Mouse (Mus musculus) thymus, adult 2 months (tissue): Measurements from ENCODE around the gene Trp53rka. TPM values are rescaled to one million over a fixed set of nuclear protein-coding genes. Genes with fewer than 3 reads are reported as not detected.

Experiments used
- DNase-seq: peaks from one replicate; pipeline ENCODE4 v3.0.0; 2021
- H3K27ac ChIP-seq: fragments of 200-500 bp; 2 replicates; pipeline ENCODE4 v1.5.1; 2012; ENCODE audit warnings: low read length, control low read depth; ENCODE audit not compliant: control insufficient read depth, insufficient read depth
- H3K27me3 ChIP-seq: fragments of 200-500 bp; 2 replicates; pipeline ENCODE4 v1.6.1; 2012; ENCODE audit warnings: mild to moderate bottlenecking, low read length, moderate library complexity, mixed read lengths; ENCODE audit not compliant: control insufficient read depth, insufficient read depth
- H3K36me3 ChIP-seq: fragments of 200-500 bp; 2 replicates; pipeline ENCODE4 v1.6.1; 2012; ENCODE audit warnings: mild to moderate bottlenecking, low read length, moderate library complexity; ENCODE audit not compliant: control insufficient read depth, insufficient read depth
- H3K4me1 ChIP-seq: fragments of 200-500 bp; replicated peaks from 2 replicates; pipeline ENCODE4 v1.6.1; 2012; ENCODE audit warnings: low read length; ENCODE audit not compliant: control insufficient read depth, insufficient read depth
- H3K4me3 ChIP-seq: fragments of 200-500 bp; 2 replicates; pipeline ENCODE4 v1.5.1; 2012; ENCODE audit warnings: mild to moderate bottlenecking, low read length, control low read depth, moderate library complexity; ENCODE audit not compliant: control insufficient read depth, insufficient read depth
- CTCF ChIP-seq: fragments of 200-500 bp; IDR thresholded peaks from 2 replicates; pipeline ENCODE4 v1.5.1; 2012; ENCODE audit warnings: mild to moderate bottlenecking, control low read depth, low read length, moderate library complexity, borderline replicate concordance; ENCODE audit not compliant: control insufficient read depth, poor library complexity, insufficient read depth; ENCODE audit errors: extremely low read depth
- POLR2A ChIP-seq: fragments of 200-500 bp; IDR thresholded peaks from 2 replicates; pipeline ENCODE4 v1.6.1; 2012; ENCODE audit warnings: mild to moderate bottlenecking, low read length, control low read depth, moderate library complexity; ENCODE audit not compliant: control insufficient read depth, poor library complexity, insufficient read depth; ENCODE audit errors: extremely low read depth
- WGBS: fragments of 180-500 bp; shearing (Covaris S2); methylation state at CpG from one replicate; pipeline ENCODE4 v1.1.7; 2018; 5-methylcytosine and 5-hydroxymethylcytosine counted together
- polyA plus RNA-seq: library from polyadenylated mRNA; depleted of rRNA; stranded (reverse); fragments of >200 nt; gene quantifications from 2 replicates; pipeline ENCODE4 v1.2.3, GENCODE M21; 2012

The Trp53rka gene
- polyA plus RNA-seq, 1 experiment = 32.2 TPM

- DNase-seq = no peak
- Histone ChIP-seq H3K27ac (no peak within 1 kb of the TSS), H3K4me1 (no peaks in the 10 kb centered on the region), H3K36me3 (no peaks in the 10 kb centered on the region), H3K4me3 (no peak within 1 kb of the TSS), H3K27me3 (peaks cover 2% of the 10 kb centered on the region; the same call in 1 of the 2 replicates)
- TF ChIP-seq POLR2A (no peak), CTCF (no peak)
- 5% methylated on average over 35 of the region's 35 CpGs for WGBS
Measured at GRCm38 (mm10) chr2:165473003-165473402, 20.1 kb downstream of the Trp53rka start, which contains the start of gene Slc13a3. TSS of gene Slc13a3 (minus strand) at chr2:165473230.

GRCm38 (mm10) chr2:165471943-165472342 is 21.2 kb downstream of the Trp53rka start:
- Histone ChIP-seq H3K4me1 (no peaks in the 10 kb centered on the region), H3K27ac (no peak overlapping the region), H3K36me3 (no peaks in the 10 kb centered on the region), H3K4me3 (no peak overlapping the region), H3K27me3 (peaks cover 2% of the 10 kb centered on the region; the same call in 1 of the 2 replicates)
- no peak for DNase-seq
- 93% methylated on average over 11 of the region's 11 CpGs for WGBS
- TF ChIP-seq CTCF (no peak), POLR2A (no peak)

- no peak overlapping the region for H3K4me3 ChIP-seq
- no peaks in the 10 kb centered on the region for H3K4me1 ChIP-seq
- DNase-seq = peak; percentile 37
- TF ChIP-seq POLR2A = no peak
- TF ChIP-seq CTCF = 0 out of 2 replicates have a peak, but pooled peaks have one; percentile 26
- peaks cover 2% of the 10 kb centered on the region; the same call in 1 of the 2 replicates for H3K27me3 ChIP-seq
- no peaks in the 10 kb centered on the region for H3K36me3 ChIP-seq
- 14% methylated on average over 5 of the region's 5 CpGs for WGBS
- no peak overlapping the region for H3K27ac ChIP-seq
Measured at GRCm38 (mm10) chr2:165470167-165470566, 23.0 kb downstream of the Trp53rka start.

DNA sequence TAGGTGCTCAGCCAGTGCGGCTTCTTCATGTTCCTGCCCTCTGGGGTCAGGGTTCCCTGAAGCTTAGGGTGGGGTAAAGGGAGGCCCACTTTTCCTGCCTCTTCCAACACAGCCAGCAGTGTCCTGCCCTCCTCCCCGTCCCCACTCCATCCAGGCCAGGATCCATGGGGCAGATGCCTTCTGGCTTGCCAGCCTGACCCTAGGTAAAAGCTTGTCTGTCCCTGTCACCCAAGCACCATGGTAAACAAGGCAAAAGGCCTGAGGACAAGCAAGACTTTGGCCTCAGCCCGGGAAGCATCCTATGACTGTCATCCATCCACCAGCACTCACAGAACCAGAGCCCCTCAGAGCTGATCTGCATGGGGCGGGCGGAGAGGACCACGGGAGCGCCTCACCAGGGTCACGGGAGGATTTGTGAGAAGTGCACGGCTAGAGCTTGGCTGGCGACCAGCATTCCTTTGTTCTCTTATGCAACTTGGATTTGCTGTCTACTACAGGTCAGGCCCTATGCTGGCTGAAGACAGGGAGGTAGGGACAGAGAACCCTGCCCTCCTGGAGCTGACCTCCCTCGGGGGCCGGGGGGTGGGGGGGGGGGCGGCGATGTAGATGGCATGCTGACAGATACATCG is 25.2 kb downstream of the Trp53rka start:
- 79% methylated on average over 15 of the region's 15 CpGs for WGBS
- no peak for DNase-seq

DNA sequence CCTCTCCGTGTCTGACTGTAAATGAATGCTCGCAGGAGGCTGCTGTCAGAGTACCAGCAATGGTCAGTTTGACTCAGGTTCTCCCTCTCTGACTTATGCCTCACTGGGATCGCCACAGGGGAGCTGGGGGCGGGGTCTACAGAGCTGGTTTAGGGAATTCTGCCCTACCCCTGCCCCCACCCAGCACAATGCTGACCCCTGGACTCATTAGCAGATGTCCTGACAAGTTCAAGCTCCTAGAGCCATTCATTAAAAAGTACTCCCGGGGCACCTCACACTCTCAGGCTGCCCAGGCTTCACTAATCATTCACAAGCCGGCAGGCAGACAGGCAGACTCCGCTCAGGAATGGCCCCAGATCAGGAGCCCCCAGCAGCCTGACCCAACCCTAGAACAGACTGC is 33.5 kb downstream of the Trp53rka start:
- DNase-seq = no peak
- H3K27ac ChIP-seq = no peak overlapping the region
- 59% methylated on average over 7 of the region's 7 CpGs for WGBS
- H3K27me3 ChIP-seq = no peaks in the 10 kb centered on the region
- TF ChIP-seq CTCF (no peak), POLR2A (no peak)
- H3K4me1 ChIP-seq = peaks cover 14% of the 10 kb centered on the region
- H3K4me3 ChIP-seq = no peak overlapping the region
- H3K36me3 ChIP-seq = no peaks in the 10 kb centered on the region

More for the DNA sequence above, 25.2 kb downstream of the Trp53rka start:
- Histone ChIP-seq H3K36me3 (no peaks in the 10 kb centered on the region), H3K4me3 (no peak overlapping the region), H3K27ac (no peak overlapping the region), H3K27me3 (peaks cover 2% of the 10 kb centered on the region; the same call in 1 of the 2 replicates), H3K4me1 (no peaks in the 10 kb centered on the region)
- TF ChIP-seq POLR2A (no peak), CTCF (no peak)

DNA sequence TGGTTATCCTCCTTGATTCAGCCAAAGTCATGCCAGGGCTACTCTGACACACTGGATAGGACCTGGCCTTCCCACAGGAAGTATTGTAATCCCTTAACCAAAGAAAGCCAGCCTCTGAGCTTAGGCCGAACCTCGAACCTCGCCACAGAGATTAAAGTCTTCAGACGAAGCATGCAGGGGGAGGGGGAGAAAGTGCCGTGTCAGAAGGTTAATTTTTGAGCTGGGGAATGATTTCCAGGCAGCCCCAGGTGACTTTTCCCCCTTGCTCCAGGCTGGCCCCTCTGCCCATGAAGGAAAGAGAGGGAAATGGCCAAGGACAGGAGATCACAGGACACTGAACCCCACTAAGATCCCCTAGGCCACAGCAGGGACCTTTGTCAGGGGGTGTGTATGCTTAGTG is 34.9 kb downstream of the Trp53rka start:
- H3K36me3 ChIP-seq = no peaks in the 10 kb centered on the region
- 61% methylated on average over 5 of the region's 5 CpGs for WGBS
- H3K4me3 ChIP-seq = no peak overlapping the region
- no peaks in the 10 kb centered on the region for H3K27me3 ChIP-seq
- DNase-seq = no peak
- no peak for TF ChIP-seq CTCF
- TF ChIP-seq POLR2A = no peak
- peaks cover 26% of the 10 kb centered on the region for H3K4me1 ChIP-seq
- H3K27ac ChIP-seq = no peak overlapping the region
